Mouse (Mus musculus) neural tube, embryonic 13.5 days (tissue): ENCODE measurements at regions not wholly inside any gene's neighbourhood (a gene's known extent, or its start where the extent isn't known, plus 50 kb on each side); places are given as distances from the start of the nearest gene placed in this dataset.

ENCODE experiments used
- ATAC-seq: fragments of 200-750 bp; cut with Nextera tagmentation; 2 replicates; pipeline ENCODE4 v1.8.0; 2017; ENCODE audit warnings: low read depth, mild to moderate bottlenecking, moderate TSS enrichment, moderate library complexity
- H3K27ac ChIP-seq: fragments of 300-500 bp; sonication (generic); replicated peaks from 2 replicates; pipeline ENCODE4 v1.5.1; 2015; ENCODE audit warnings: moderate library complexity, mild to moderate bottlenecking, inconsistent platforms
- H3K27me3 ChIP-seq: fragments of 300-500 bp; sonication (generic); 2 replicates; pipeline ENCODE4 v1.6.1; 2015; ENCODE audit warnings: mild to moderate bottlenecking, inconsistent platforms
- H3K36me3 ChIP-seq: fragments of 300-500 bp; sonication (generic); 2 replicates; pipeline ENCODE4 v1.6.1; 2015; ENCODE audit warnings: mild to moderate bottlenecking, inconsistent platforms
- H3K4me1 ChIP-seq: fragments of 300-500 bp; sonication (generic); replicated peaks from 2 replicates; pipeline ENCODE4 v1.6.1; 2015; ENCODE audit warnings: inconsistent platforms
- H3K4me2 ChIP-seq: fragments of 300-500 bp; sonication (generic); 2 replicates; pipeline ENCODE4 v1.6.1; 2015; ENCODE audit warnings: inconsistent platforms, mild to moderate bottlenecking, moderate library complexity
- H3K4me3 ChIP-seq: fragments of 300-500 bp; sonication (generic); 2 replicates; pipeline ENCODE4 v1.5.1; 2015; ENCODE audit warnings: mild to moderate bottlenecking, inconsistent platforms
- H3K9ac ChIP-seq: fragments of 300-500 bp; sonication (generic); 2 replicates; pipeline ENCODE4 v1.6.1; 2015; ENCODE audit warnings: moderate library complexity, mild to moderate bottlenecking, inconsistent platforms
- H3K9me3 ChIP-seq: fragments of 300-500 bp; sonication (generic); 2 replicates; pipeline ENCODE4 v1.6.1; 2016; ENCODE audit warnings: inconsistent platforms
- WGBS: fragments of 180-500 bp; shearing (Covaris S2); methylation state at CpG from one replicate; pipeline ENCODE4 v1.1.7; 2015; 5-methylcytosine and 5-hydroxymethylcytosine counted together

DNA sequence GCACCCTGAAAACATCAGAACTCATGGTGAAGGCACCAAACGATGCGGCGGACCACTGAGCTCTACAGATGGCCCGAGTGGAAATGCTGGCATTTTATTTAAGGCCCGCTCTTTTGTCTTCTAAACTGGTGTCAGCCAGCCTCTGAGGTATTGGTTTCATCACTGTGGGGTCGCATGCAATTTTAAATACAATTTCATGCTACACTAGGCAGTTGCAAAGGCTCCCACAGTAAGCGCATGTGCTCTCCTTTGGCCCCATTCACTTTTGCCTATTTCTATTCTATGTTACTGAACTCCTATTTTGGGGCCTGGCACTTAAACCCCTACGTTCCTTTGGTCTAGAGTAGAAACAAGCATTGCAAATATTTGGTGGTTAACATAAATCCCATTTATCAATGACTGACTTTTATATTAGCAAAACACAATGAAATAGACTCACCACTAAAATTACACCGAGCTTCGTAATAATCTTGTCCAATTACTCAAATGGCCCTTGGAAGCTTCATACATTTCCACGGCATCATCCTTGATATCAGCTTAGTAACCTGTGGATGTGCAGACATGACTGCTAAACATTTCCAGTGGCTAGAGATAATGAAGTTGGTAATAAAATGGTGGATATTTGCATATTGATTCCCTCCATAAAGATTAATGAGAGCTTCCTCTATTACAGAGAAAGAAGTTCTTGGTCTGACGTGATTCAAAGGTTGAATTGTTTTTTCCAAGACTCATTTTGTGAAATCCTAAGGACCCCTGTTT is 81.1 kb upstream of the Plxnc1 start:
- no peaks in the 10 kb centered on the region for H3K36me3 ChIP-seq
- peaks cover 15% of the 10 kb centered on the region for H3K4me1 ChIP-seq
- H3K27me3 ChIP-seq, result no peaks in the 10 kb centered on the region
- H3K9ac ChIP-seq, result no peak overlapping the region
- peak; percentile 82; the same call in 1 of the 2 replicates for ATAC-seq
- no peak overlapping the region for H3K4me2 ChIP-seq
- H3K27ac ChIP-seq, result peak overlapping the region; percentile 85
- H3K9me3 ChIP-seq, result no peaks in the 10 kb centered on the region
- no peak overlapping the region for H3K4me3 ChIP-seq
- 43% methylated on average over 12 of the region's 12 CpGs for WGBS

DNA sequence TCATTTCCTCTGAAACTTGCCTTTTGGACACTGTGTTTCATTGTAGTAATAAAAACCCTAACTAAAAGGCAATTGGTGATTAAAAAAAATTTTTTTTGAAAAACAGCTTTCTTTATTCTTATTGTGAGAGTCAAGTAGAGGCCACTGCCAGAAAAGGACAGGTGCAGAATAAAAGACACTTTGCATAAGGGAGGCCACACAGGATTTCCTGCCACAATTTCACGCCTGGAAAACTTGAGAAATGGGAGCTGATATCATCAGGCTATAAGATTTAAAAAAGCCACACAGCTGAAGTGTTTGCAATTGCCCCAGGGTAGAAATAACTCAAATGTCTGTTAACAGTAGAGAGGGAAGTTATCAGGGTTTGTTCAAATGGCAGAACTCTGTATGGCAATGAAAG is 76.6 kb upstream of the Plxnc1 start:
- no peaks in the 10 kb centered on the region for H3K36me3 ChIP-seq
- H3K9ac ChIP-seq, result no peak overlapping the region
- 68% methylated on average over 1 of the region's 1 CpGs for WGBS
- no peak overlapping the region for H3K4me3 ChIP-seq
- H3K27me3 ChIP-seq, result no peaks in the 10 kb centered on the region
- no peak for ATAC-seq
- H3K4me1 ChIP-seq, result peaks cover 12% of the 10 kb centered on the region
- no peaks in the 10 kb centered on the region for H3K9me3 ChIP-seq
- H3K27ac ChIP-seq, result no peak overlapping the region
- H3K4me2 ChIP-seq, result no peak overlapping the region

DNA sequence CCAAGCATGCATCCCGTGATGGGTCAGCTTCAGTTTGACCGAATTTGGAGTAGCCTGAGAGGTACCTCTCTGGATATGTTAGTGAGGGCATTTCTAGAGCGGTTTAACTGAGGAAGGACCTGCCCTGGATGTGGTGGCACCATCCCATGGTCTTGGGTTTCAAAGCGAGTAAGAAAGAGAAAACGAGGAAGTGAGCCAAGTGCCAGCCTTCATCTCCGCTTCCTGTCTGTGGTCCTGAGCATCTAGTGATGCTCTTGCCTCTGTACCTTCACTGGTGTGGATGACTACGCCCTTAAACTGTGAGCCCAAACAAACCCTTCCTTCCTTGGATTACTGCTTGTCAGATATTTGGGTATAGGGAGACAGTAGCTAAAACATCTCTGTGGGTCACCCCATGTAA is 72.3 kb upstream of the Plxnc1 start:
- H3K27me3 ChIP-seq, result no peaks in the 10 kb centered on the region
- H3K9me3 ChIP-seq, result no peaks in the 10 kb centered on the region
- no peak for ATAC-seq
- 0 out of 2 replicates have a peak, but pooled peaks cover 7% of the 10 kb centered on the region for H3K4me1 ChIP-seq
- no peak overlapping the region for H3K4me2 ChIP-seq
- 92% methylated on average over 7 of the region's 7 CpGs for WGBS
- H3K4me3 ChIP-seq, result no peak overlapping the region
- no peak overlapping the region for H3K9ac ChIP-seq
- no peak overlapping the region for H3K27ac ChIP-seq
- H3K36me3 ChIP-seq, result no peaks in the 10 kb centered on the region

DNA sequence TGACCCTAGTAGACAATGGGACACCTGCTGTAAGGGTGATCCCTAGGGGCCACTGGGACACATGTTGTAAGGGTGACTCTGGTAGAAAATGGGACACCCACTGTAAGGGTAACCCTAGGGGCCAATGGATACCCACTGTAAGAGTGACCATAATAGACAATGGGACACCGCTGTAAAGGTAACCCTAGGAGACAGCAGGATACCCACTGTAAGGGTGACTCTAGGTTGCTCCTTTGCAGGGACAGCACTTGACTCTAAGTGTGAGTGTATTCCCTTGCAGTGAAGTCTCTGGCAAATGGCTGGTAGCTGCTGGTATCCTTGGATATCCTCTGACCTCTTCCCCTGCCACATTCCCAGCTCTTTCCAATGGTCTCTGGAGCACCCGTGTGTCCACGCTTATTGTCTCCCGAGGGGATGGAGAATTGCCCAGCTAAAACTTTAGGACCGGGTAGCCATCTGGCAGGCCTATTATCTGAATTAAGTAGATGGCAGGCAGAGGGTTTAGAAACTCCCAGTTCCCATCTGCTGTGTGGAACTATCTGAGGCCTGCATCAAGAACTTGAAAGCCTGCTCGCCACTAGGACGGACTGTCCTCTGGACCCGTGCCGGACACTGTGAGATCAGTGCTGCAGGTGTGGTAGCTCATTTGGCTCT is 70.8 kb upstream of the Plxnc1 start:
- 63% methylated on average over 9 of the region's 9 CpGs for WGBS

DNA sequence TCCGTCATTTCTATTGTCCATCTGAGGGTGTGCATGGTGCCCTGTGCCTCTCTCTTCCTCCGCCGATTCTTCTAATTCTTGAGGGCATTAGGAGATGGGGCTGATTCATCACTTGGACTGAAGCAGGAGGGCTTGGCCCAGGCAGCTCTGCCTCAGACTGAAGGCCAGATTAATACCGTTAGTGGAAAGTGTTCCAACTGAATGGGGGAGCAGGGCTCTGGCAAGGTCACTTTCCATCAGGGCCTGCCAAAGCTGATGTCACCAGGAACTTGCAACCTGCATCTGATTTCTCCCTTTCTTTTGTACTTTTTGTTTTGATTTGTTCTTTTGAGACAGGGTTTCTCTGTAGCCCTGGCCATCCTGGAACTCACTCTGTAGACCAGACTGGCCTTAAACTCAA is 69.3 kb upstream of the Plxnc1 start:
- Histone ChIP-seq H3K36me3 (no peaks in the 10 kb centered on the region), H3K4me1 (0 out of 2 replicates have a peak, but pooled peaks cover 7% of the 10 kb centered on the region), H3K4me2 (no peak overlapping the region), H3K9me3 (no peaks in the 10 kb centered on the region), H3K9ac (no peak overlapping the region), H3K27me3 (no peaks in the 10 kb centered on the region), H3K4me3 (no peak overlapping the region), H3K27ac (no peak overlapping the region)
- WGBS, result 82% methylated on average over 4 of the region's 4 CpGs
- ATAC-seq, result no peak

More for the DNA sequence above, 70.8 kb upstream of the Plxnc1 start:
- no peak overlapping the region for H3K9ac ChIP-seq
- H3K9me3 ChIP-seq, result no peaks in the 10 kb centered on the region
- no peak overlapping the region for H3K4me3 ChIP-seq
- no peak overlapping the region for H3K27ac ChIP-seq
- ATAC-seq, result peak; percentile 36; the same call in 1 of the 2 replicates
- H3K4me2 ChIP-seq, result no peak overlapping the region
- H3K36me3 ChIP-seq, result no peaks in the 10 kb centered on the region
- 0 out of 2 replicates have a peak, but pooled peaks cover 7% of the 10 kb centered on the region for H3K4me1 ChIP-seq
- H3K27me3 ChIP-seq, result no peaks in the 10 kb centered on the region

DNA sequence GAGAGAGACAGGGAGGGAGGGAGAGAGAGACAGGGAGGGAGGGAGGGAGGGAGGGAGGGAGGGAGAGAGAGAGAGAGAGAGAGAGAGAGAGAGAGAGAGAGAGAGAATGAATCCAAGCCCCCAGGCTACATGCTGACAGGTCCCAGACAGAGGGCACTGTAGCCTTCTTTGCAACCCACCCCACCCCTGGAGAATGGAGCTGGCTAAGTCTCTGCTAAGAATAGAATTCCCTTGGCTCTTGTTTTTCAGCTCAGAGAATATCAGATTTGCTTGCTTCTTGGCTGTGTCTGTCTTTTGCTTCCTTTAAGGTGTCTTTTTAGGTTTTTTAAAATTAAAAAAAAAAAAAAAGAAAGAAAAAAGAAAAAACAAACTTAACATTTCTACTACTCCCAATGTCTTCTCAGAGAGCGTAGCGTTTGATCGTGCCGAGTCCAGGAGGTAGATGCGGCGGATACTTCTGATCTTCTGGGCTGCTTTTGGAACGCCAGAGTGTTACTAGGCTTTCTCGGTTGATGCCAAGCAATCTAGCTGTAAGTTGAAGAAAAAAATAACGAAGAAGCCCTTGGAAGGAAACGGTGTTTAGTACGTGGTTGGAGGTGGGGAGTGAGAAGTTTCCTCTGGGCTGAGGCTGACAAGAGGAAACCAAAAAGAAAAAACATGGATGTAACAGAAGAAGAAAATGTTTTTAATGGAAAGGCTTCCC is 68.7 kb upstream of the Plxnc1 start:
- ATAC-seq, result no peak
- Histone ChIP-seq H3K4me3 (no peak overlapping the region), H3K36me3 (no peaks in the 10 kb centered on the region), H3K9me3 (no peaks in the 10 kb centered on the region), H3K4me2 (no peak overlapping the region), H3K9ac (no peak overlapping the region), H3K4me1 (0 out of 2 replicates have a peak, but pooled peaks cover 7% of the 10 kb centered on the region), H3K27me3 (no peaks in the 10 kb centered on the region), H3K27ac (no peak overlapping the region)
- WGBS, result 94% methylated on average over 11 of the region's 11 CpGs

DNA sequence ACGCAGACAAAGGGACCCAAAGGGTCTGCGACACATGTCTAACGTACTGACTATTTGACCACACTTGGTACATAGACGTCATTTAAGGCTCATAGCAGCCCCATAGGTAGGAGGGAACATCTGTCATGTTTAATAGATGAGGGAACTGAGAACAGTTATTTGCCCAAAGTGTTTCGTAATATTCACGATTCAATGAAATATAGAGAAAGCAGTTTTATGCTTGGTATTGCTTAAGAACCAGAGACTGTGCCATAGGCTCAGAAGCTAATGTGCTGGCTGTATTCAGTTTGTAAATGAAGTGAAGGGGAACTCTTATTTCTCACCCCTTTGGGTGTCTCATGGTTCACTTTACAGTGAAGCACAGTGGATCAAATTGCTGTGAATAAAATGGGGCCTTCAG is 65.7 kb upstream of the Plxnc1 start:
- no peak overlapping the region for H3K9ac ChIP-seq
- H3K27me3 ChIP-seq, result no peaks in the 10 kb centered on the region
- H3K36me3 ChIP-seq, result no peaks in the 10 kb centered on the region
- H3K27ac ChIP-seq, result no peak overlapping the region
- ATAC-seq, result no peak
- no peak overlapping the region for H3K4me3 ChIP-seq
- 0 out of 2 replicates have a peak, but pooled peaks cover under 1% of the 10 kb centered on the region for H3K4me1 ChIP-seq
- no peak overlapping the region for H3K4me2 ChIP-seq
- WGBS, result 95% methylated on average over 6 of the region's 6 CpGs
- no peaks in the 10 kb centered on the region; the same call in 1 of the 2 replicates for H3K9me3 ChIP-seq

DNA sequence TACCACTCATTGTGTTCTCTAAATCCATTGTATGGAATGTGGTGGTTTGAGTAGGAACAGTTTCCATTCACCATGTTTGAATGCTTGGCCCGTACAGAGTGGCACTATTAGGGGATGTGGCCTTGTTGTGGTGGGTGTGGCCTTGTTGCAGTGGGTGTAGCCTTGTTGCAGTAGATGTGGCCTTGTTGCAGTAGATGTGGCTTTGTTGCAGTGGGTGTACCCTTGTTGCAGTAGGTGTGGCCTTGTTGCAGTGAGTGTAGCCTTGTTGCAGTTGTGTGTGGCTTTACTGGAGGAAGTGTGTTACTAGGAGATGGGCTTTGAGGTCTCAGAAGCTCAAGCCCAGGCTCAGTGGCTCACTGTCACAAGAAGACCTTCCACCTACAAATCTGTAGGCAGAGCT is 64.4 kb upstream of the Plxnc1 start:
- no peak overlapping the region for H3K4me3 ChIP-seq
- no peak overlapping the region for H3K4me2 ChIP-seq
- no peak overlapping the region for H3K27ac ChIP-seq
- WGBS, result 93% methylated on average over 1 of the region's 1 CpGs
- no peaks in the 10 kb centered on the region for H3K4me1 ChIP-seq
- H3K9me3 ChIP-seq, result no peaks in the 10 kb centered on the region; the same call in 1 of the 2 replicates
- H3K27me3 ChIP-seq, result no peaks in the 10 kb centered on the region
- H3K36me3 ChIP-seq, result no peaks in the 10 kb centered on the region
- ATAC-seq, result no peak
- no peak overlapping the region for H3K9ac ChIP-seq

DNA sequence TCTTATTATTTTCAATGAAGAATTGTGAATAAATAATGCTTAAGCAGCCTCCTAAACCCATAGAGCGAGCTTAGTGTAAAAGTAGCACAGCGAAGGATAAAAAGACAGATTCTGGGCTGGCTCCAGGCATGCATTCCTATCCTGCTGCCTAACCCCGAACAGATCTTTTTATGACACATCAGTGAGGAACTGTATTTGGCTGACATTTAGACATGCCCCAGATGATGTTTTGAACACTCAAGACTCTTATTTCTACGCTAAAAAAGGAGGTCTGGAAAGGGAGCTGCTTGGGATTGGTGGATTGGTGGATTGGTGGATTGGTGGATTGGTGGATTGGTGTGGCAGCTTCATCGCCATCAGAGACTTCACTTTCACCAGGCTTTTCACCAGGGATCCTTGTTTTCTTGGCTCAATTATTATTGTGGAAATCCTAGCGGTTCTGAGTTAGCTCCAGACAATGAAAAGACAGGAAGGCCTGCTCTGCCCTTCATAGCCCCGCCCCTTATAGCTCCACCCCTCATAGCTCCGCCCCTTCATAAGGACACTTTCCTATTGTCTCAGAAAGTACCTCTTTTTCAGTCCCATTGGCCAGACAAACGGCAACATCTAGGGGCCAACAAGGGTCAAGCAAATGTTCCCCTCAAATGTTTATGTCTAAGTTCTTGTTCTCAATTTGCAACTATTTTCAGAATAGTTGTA is 59.6 kb upstream of the Plxnc1 start:
- no peaks in the 10 kb centered on the region for H3K36me3 ChIP-seq
- ATAC-seq, result no peak
- H3K9me3 ChIP-seq, result no peaks in the 10 kb centered on the region; the same call in 1 of the 2 replicates
- H3K4me3 ChIP-seq, result no peak overlapping the region
- H3K4me2 ChIP-seq, result no peak overlapping the region
- no peaks in the 10 kb centered on the region for H3K27me3 ChIP-seq
- no peak overlapping the region for H3K27ac ChIP-seq
- 84% methylated on average over 9 of the region's 9 CpGs for WGBS
- no peaks in the 10 kb centered on the region for H3K4me1 ChIP-seq
- no peak overlapping the region for H3K9ac ChIP-seq

DNA sequence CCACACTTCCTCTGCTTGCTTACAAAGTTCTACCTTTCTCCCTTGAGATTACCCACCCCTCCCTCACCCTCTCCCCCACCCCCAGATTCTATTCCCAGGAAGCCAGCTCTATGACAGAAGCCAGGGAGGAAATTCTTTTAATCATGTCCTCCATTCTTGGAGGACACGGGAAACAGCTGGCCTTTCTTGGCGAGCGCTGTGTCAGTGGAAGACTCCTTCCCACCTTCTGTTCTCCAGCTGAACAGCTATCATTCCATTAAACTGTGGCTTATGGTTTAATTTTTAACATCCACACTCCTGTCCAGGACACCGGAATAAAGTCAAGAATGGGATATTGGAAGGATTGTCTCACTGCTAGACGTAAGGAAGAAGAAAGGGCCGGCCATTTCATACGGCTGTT is 59.0 kb upstream of the Plxnc1 start:
- Histone ChIP-seq H3K4me3 (no peak overlapping the region), H3K4me2 (no peak overlapping the region), H3K27ac (no peak overlapping the region), H3K36me3 (no peaks in the 10 kb centered on the region), H3K27me3 (no peaks in the 10 kb centered on the region), H3K9me3 (no peaks in the 10 kb centered on the region; the same call in 1 of the 2 replicates), H3K4me1 (no peaks in the 10 kb centered on the region), H3K9ac (no peak overlapping the region)
- WGBS, result 88% methylated on average over 7 of the region's 7 CpGs
- no peak for ATAC-seq

DNA sequence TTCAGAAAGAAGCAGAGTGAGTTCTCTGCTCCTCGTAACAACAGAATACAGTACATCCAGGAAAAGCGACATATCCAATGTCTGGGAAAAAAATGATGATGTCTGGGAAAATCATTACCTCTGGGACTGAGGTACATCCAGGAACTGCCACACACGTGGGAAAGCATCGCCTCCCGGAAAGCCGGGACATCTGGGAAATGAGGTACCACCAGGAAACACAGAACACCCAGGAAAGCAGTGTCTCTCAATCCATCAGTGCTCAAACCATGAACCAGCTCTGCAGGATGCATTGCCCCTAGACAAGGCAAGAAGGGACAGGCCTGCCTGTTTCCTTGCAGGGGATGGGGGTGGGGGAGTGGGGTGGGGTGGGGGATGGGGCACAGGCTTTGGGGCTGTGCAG is 57.0 kb upstream of the Plxnc1 start:
- no peak overlapping the region for H3K9ac ChIP-seq
- no peak for ATAC-seq
- H3K4me1 ChIP-seq, result no peaks in the 10 kb centered on the region
- 71% methylated on average over 6 of the region's 6 CpGs for WGBS
- H3K27me3 ChIP-seq, result no peaks in the 10 kb centered on the region
- H3K36me3 ChIP-seq, result no peaks in the 10 kb centered on the region
- H3K9me3 ChIP-seq, result no peaks in the 10 kb centered on the region; the same call in 1 of the 2 replicates
- H3K4me2 ChIP-seq, result no peak overlapping the region
- H3K4me3 ChIP-seq, result no peak overlapping the region
- H3K27ac ChIP-seq, result no peak overlapping the region

DNA sequence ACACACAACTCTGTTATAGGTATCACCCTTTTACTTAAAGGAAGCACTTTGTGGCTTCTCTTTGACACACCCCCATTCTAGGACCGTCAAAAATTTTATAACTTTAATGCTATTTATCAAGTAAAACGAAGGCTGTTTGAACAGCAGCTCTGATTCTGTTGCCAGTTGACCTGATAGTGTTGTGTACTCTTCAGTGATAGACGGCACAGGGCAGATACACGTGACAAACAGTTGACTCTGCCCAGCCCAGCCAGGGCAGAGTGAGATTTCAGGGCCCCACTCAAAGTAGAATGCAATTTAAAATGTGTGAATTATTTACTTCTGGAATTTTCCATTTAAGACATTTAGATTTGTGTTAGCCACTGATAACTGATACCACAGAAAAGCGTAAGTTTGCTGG is 55.1 kb upstream of the Plxnc1 start:
- Histone ChIP-seq H3K36me3 (no peaks in the 10 kb centered on the region), H3K9me3 (no peaks in the 10 kb centered on the region), H3K4me2 (no peak overlapping the region), H3K4me1 (no peaks in the 10 kb centered on the region), H3K27me3 (no peaks in the 10 kb centered on the region), H3K9ac (no peak overlapping the region), H3K4me3 (no peak overlapping the region), H3K27ac (no peak overlapping the region)
- WGBS, result 88% methylated on average over 5 of the region's 5 CpGs
- ATAC-seq, result no peak
